Mouse (Mus musculus) heart, postnatal 0 days (tissue): ENCODE measurements around the gene Ctdnep1.

Source experiments
- CTCF ChIP-seq: IDR thresholded peaks from 2 replicates; pipeline ENCODE4 v1.5.1; 2016; ENCODE audit warnings: antibody characterized with exemption, control low read depth, low read depth
- EP300 ChIP-seq: IDR thresholded peaks from 2 replicates; pipeline ENCODE4 v1.6.1; 2016; ENCODE audit warnings: antibody characterized with exemption, low read depth

- TF ChIP-seq CTCF (no peak), EP300 (no peak)
Observed at GRCm38 (mm10) chr11:69968793-69969192, 12.2 kb upstream of the Ctdnep1 start.
